Mouse (Mus musculus): Measurements from ENCODE around the gene Gm13723.

- TF ChIP-seq POLR2A (IDR thresholded peaks at IDR 0.05; ENCODE audit: insufficient read depth, low read depth, low read length): no peak
- no peak for TF ChIP-seq CTCF (IDR thresholded peaks at IDR 0.05)
Observed at GRCm38 (mm10) chr2:86874702-86875101, at the start of gene Gm13723.
